Mouse (Mus musculus): Measurements from ENCODE around the gene Aff1. TPM values are rescaled to one million over a fixed set of nuclear protein-coding genes. Genes with fewer than 3 reads are reported as not detected.

Gene Aff1
- polyA plus RNA-seq, 1 experiment from 2014 or later: 4.7 TPM

- ATAC-seq (peak; percentile 81), DNase-seq (peak; percentile 53)
- H3K36me3 ChIP-seq (replicated peaks; ENCODE audit: insufficient read depth, low read length): peaks cover 72% of the 10 kb centered on the region
- no peak overlapping the region for H3K4me3 ChIP-seq (ENCODE audit: low read depth, low read length)
- no peak overlapping the region for H3K9ac ChIP-seq (replicated peaks)
- H3K4me2 ChIP-seq (ENCODE audit: low read depth, low read length): no peak overlapping the region; the same call in 1 of the 2 replicates
- no peak for TF ChIP-seq CTCF (IDR thresholded peaks at IDR 0.05; ENCODE audit: low read depth)
- TF ChIP-seq EP300 (IDR thresholded peaks at IDR 0.05; ENCODE audit: low read depth): no peak
- peaks cover 4% of the 10 kb centered on the region for H3K4me1 ChIP-seq (ENCODE audit: insufficient read depth)
- H3K27ac ChIP-seq (ENCODE audit: low read depth): peak overlapping the region; percentile 60
- WGBS (ENCODE audit: insufficient replicate concordance): 56% methylated on average over 6 of the region's 6 CpGs
- H3K9me3 ChIP-seq (ENCODE audit: low read length): no peaks in the 10 kb centered on the region
- H3K27me3 ChIP-seq (ENCODE audit: insufficient read depth, low read length): no peaks in the 10 kb centered on the region
These were observed 96.3 kb downstream of the Aff1 start for GRCm38 (mm10) chr5:103788476-103788875.

- TF ChIP-seq CTCF (IDR thresholded peaks at IDR 0.05; ENCODE audit: low read depth) (no peak), EP300 (IDR thresholded peaks at IDR 0.05; ENCODE audit: low read depth) (no peak)
- ATAC-seq (peak; percentile 65), DNase-seq (peak; percentile 33)
- H3K27me3 ChIP-seq (ENCODE audit: insufficient read depth, low read length): no peaks in the 10 kb centered on the region
- no peak overlapping the region for H3K9ac ChIP-seq (replicated peaks)
- WGBS (ENCODE audit: insufficient replicate concordance): 61% methylated on average over 2 of the region's 2 CpGs
- H3K27ac ChIP-seq (ENCODE audit: low read depth): peak overlapping the region; percentile 60
- peaks cover 4% of the 10 kb centered on the region for H3K4me1 ChIP-seq (ENCODE audit: insufficient read depth)
- H3K9me3 ChIP-seq (ENCODE audit: low read length): no peaks in the 10 kb centered on the region
- H3K4me2 ChIP-seq (ENCODE audit: low read depth, low read length): no peak overlapping the region; the same call in 1 of the 2 replicates
- H3K36me3 ChIP-seq (replicated peaks; ENCODE audit: insufficient read depth, low read length): peaks cover 72% of the 10 kb centered on the region
- H3K4me3 ChIP-seq (ENCODE audit: low read depth, low read length): no peak overlapping the region
These were observed 96.8 kb downstream of the Aff1 start for GRCm38 (mm10) chr5:103788976-103789375.

GRCm38 (mm10) chr5:103789619-103790116 is 97.5 kb downstream of the Aff1 start:
- Histone ChIP-seq H3K9ac (replicated peaks) (no peak overlapping the region), H3K4me3 (ENCODE audit: low read depth, low read length) (no peak overlapping the region), H3K27ac (ENCODE audit: low read depth) (no peak overlapping the region), H3K4me1 (ENCODE audit: insufficient read depth) (peaks cover 4% of the 10 kb centered on the region), H3K4me2 (ENCODE audit: low read depth, low read length) (no peak overlapping the region), H3K27me3 (ENCODE audit: insufficient read depth, low read length) (no peaks in the 10 kb centered on the region), H3K36me3 (replicated peaks; ENCODE audit: insufficient read depth, low read length) (peaks cover 69% of the 10 kb centered on the region), H3K9me3 (ENCODE audit: low read length) (no peaks in the 10 kb centered on the region)
- WGBS (ENCODE audit: insufficient replicate concordance): 90% methylated on average over 9 of the region's 9 CpGs
- no peak for DNase-seq
- TF ChIP-seq EP300 (IDR thresholded peaks at IDR 0.05; ENCODE audit: low read depth): no peak
- TF ChIP-seq CTCF (IDR thresholded peaks at IDR 0.05; ENCODE audit: low read depth): no peak
- no peak for ATAC-seq

- Histone ChIP-seq H3K36me3 (replicated peaks; ENCODE audit: insufficient read depth, low read length) (peaks cover 57% of the 10 kb centered on the region), H3K27ac (ENCODE audit: low read depth) (no peak overlapping the region), H3K4me2 (ENCODE audit: low read depth, low read length) (no peak overlapping the region), H3K27me3 (ENCODE audit: insufficient read depth, low read length) (no peaks in the 10 kb centered on the region), H3K9me3 (ENCODE audit: low read length) (no peaks in the 10 kb centered on the region), H3K4me3 (ENCODE audit: low read depth, low read length) (no peak overlapping the region), H3K9ac (replicated peaks) (no peak overlapping the region), H3K4me1 (ENCODE audit: insufficient read depth) (peaks cover 4% of the 10 kb centered on the region)
- TF ChIP-seq EP300 (IDR thresholded peaks at IDR 0.05; ENCODE audit: low read depth) (no peak), CTCF (IDR thresholded peaks at IDR 0.05; ENCODE audit: low read depth) (no peak)
- WGBS (ENCODE audit: insufficient replicate concordance): 90% methylated on average over 7 of the region's 7 CpGs
- no peak for DNase-seq
- no peak for ATAC-seq
These were observed 99.6 kb downstream of the Aff1 start for GRCm38 (mm10) chr5:103791741-103792140.

- no peak overlapping the region for H3K27ac ChIP-seq (ENCODE audit: low read depth)
- no peaks in the 10 kb centered on the region for H3K27me3 ChIP-seq (ENCODE audit: insufficient read depth, low read length)
- no peak overlapping the region for H3K4me3 ChIP-seq (ENCODE audit: low read depth, low read length)
- no peak for TF ChIP-seq EP300 (IDR thresholded peaks at IDR 0.05; ENCODE audit: low read depth)
- no peak for TF ChIP-seq CTCF (IDR thresholded peaks at IDR 0.05; ENCODE audit: low read depth)
- 92% methylated on average over 5 of the region's 5 CpGs for WGBS (ENCODE audit: insufficient replicate concordance)
- peaks cover 15% of the 10 kb centered on the region for H3K4me1 ChIP-seq (ENCODE audit: insufficient read depth)
- H3K4me2 ChIP-seq (ENCODE audit: low read depth, low read length): no peak overlapping the region
- ATAC-seq: no peak
- peaks cover 48% of the 10 kb centered on the region for H3K36me3 ChIP-seq (replicated peaks; ENCODE audit: insufficient read depth, low read length)
- DNase-seq: no peak
- no peak overlapping the region for H3K9ac ChIP-seq (replicated peaks)
- no peaks in the 10 kb centered on the region for H3K9me3 ChIP-seq (ENCODE audit: low read length)
These were observed 102.9 kb downstream of the Aff1 start for GRCm38 (mm10) chr5:103795121-103795520.

- H3K4me2 ChIP-seq (ENCODE audit: low read depth, low read length): no peak overlapping the region
- no peaks in the 10 kb centered on the region for H3K9me3 ChIP-seq (ENCODE audit: low read length)
- H3K27me3 ChIP-seq (ENCODE audit: insufficient read depth, low read length): no peaks in the 10 kb centered on the region
- WGBS (ENCODE audit: insufficient replicate concordance): 75% methylated on average over 3 of the region's 3 CpGs
- H3K36me3 ChIP-seq (replicated peaks; ENCODE audit: insufficient read depth, low read length): peaks cover 51% of the 10 kb centered on the region
- ATAC-seq (no peak), DNase-seq (no peak)
- no peak overlapping the region for H3K9ac ChIP-seq (replicated peaks)
- H3K27ac ChIP-seq (ENCODE audit: low read depth): no peak overlapping the region
- H3K4me1 ChIP-seq (ENCODE audit: insufficient read depth): peaks cover 12% of the 10 kb centered on the region
- TF ChIP-seq CTCF (IDR thresholded peaks at IDR 0.05; ENCODE audit: low read depth): no peak
- TF ChIP-seq EP300 (IDR thresholded peaks at IDR 0.05; ENCODE audit: low read depth): no peak
- H3K4me3 ChIP-seq (ENCODE audit: low read depth, low read length): no peak overlapping the region
These were observed 103.9 kb downstream of the Aff1 start for GRCm38 (mm10) chr5:103796035-103796434.
